Mouse (Mus musculus) naive thymus-derived CD4-positive, alpha-beta T cell, adult 2 months (primary cell): Measurements from ENCODE around the gene Nfe2l3.
A peak's percentile ranks its signal among the peaks of the same experiment; 100 is the strongest.
"Not testable (repeated sequence)": the region's sequence is repeated elsewhere in the genome, so short reads cannot be mapped to it uniquely, and the experiment has no call there.

ENCODE experiments used
- DNase-seq: peaks from one replicate; pipeline ENCODE4 v3.0.0-alpha.2; 2011; ENCODE audit warnings: low read depth

Nfe2l3 gene

DNA sequence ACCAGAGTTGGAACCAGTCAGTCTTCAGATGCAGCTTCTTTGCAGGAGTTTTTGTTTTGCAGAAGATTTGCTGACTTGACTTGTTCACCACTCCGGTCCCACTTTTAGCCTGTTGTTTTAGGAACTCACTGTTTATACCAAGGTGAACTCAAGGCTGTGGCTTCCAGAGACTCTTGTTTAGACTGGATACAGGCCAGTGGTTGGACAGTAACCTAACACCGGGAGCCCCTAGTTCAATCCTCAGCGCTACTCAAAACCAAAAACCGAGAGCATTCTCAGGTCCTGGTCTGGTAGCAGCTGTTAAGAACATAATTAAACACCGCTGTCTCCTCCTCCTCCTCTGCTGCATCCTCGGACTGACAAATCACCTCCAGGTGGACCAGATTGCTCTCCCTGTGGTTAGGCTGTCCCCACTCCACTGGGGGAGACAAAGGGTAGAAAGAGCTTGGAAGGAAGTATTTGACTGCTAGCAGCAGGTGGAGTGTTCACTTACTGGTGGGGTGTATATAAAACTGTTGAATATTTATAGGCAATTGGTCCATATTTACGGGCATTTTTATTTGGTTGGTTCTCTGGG, 20.5 kb downstream of the Nfe2l3 start:
- no peak for DNase-seq

DNA sequence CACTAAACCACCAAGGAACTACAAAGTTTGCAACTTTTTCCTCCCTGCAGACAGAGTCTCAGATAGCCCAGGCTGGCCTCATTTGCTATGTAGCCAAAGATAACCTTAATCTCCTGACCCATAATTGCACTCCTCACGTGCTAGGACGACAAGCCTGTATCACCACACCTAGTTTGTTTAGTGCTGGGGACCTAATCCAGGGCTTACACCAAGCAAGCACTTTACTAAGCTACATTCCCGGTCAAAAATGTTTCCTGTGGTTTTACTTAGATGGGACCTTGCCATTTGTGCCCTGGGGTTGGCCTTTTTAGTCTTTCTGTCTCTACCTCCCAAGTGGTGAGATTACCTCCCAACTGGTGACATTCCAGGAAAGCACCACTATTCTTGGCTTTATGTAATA, 22.5 kb downstream of the Nfe2l3 start:
- DNase-seq = no peak

- DNase-seq = no peak
These were observed 23.7 kb downstream of the Nfe2l3 start for GRCm38 (mm10) chr6:51456198-51456597.

GRCm38 (mm10) chr6:51457283-51457682, 24.8 kb downstream of the Nfe2l3 start:
- DNase-seq = no peak

GRCm38 (mm10) chr6:51457770-51458387, 25.4 kb downstream of the Nfe2l3 start:
- DNase-seq = no peak

DNA sequence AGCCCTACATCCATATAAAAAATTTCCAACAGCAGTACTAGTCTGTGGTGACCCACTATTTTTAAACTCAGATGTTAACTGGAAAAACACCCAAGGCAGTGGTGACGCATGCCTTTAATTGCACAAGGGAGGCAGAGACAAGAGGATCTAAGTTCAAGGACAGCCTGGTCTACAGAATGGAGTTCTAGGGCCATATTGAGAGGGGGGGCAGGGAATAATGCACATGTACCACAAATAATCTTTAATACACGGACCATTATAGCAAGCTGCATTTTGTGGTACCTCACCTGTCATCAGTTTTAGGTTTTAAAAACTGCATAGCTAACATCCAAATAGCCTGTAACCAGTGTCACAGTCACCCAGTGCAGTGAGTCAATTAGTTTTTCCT, 26.4 kb downstream of the Nfe2l3 start:
- peak; percentile 36 for DNase-seq

DNA sequence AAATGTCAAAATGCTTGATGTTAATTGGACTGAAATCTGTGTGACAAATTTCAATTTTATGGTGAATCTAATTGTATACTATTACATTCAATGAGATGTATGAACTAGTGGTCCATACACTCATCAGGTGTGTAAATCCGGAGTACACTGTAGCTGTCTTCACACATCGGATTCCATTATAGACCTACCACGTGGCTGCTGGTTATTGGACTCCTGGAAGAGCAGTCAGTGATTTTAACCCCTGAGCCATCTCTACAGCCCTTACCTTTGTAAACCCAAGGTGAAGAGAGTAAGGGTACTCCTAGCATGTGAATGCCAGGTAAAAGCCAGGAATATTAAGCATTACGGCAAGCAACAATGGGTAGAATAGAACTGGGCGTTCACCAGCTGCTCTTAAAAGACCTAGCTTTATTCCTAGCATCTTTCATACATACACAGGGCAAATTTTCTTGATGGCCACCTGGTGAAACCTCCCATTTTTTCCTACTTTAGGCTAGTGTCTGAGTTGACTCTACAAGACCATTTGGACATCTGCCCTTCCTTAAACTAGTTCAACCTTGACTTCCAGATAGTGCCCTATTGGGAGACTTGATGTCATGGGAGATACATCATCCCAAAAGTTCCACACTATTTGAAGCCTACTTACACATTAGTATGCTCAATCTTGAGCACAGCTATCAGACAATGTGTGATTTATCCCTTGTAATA, 27.0 kb downstream of the Nfe2l3 start:
- DNase-seq = peak; percentile 53

GRCm38 (mm10) chr6:51460021-51460360, 27.5 kb downstream of the Nfe2l3 start:
- peak; percentile 54 for DNase-seq

DNA sequence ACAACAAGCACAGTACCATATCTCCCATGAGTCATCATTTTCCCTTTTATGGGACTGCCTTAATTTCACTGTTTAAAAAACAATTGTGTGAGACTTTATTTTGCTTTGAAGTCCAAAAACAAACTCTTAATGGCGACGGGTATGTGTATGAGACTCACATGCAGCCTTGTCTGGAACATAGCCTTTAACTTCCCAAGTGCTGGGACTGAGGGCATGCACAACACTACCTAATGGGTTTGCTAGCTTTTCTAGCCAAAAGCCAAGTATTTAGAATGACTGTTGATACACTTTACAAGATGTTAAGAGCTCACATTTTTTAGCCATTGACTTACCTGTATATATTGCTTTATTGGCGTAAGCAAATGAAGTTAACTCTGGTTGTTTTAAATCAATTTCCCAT, 27.9 kb downstream of the Nfe2l3 start:
- peak; percentile 53 for DNase-seq

DNA sequence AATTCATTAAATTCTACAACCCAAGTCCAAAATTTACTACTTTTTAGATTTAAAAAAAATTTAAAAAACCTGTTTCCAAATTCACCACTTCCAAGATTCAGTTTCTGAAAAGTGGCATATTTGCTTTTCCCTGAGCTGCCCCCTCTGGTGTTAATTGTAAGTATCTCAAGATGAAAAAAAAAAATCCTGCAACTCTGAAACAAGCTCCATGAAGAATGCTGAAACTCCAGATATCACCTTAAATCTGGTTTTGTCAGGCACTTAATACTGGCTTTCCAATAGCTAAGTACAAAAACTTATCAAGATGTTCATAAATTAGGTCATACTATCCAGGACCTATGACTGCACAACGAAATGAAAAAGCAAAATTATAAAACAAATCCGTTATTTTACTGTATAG, 35.2 kb downstream of the Nfe2l3 start:
- DNase-seq = peak; percentile 46

GRCm38 (mm10) chr6:51468891-51469561, 36.6 kb downstream of the Nfe2l3 start:
- DNase-seq = peak; percentile 93

DNA sequence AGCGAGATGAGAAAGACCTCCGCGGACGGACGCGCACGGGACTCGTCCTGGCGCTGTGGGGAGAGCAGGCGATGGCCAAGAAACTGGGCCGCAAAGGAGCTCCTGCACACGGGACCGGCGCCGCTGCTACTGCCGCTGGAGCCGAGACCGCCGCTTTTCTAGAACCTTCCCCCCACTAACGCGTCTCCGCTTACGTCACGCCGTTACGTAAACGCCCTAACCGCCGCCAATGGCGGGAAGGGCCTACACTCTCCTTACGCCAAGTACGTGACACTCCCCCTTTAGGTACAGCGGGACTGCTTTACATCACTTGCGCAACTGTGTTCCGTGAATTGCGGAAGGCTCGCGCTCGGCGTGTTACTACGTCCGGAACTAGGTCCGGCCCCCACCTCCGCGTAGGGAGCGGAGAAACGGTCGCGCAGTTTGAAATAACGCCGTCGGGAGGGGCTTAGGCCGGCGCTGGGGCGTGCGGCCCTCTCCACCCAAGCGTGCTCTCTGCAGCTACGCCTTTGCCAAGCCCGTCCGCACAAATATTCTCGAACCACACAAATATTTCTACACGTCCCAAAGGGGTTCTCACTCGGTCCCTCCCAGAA, 37.3 kb downstream of the Nfe2l3 start, which contains the start of gene Hnrnpa2b1:
Gene Hnrnpa2b1 (minus strand): TSS at position 180 of the 596 bp plus-strand sequence.
- DNase-seq = peak; percentile 100

GRCm38 (mm10) chr6:51470311-51471178, 38.1 kb downstream of the Nfe2l3 start, which contains the start of gene Cbx3:
Gene Cbx3, plus strand, starts transcription at chr6:51470360.
- no peak for DNase-seq

DNA sequence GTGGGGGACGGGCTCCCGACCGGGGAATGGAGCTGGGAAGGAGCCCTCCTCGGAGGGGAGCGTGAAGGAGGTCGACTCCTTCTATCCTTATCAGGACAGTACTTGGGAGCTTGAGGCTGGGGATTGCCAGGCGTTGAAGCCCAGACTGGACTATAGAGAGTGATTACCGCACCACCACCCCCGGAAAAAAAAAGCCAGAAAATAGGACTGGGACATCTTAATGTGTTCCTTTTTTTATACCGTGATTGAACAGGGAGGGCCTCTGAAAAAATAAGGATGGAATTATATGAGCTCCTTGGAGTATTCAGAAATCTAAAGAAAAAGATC, 38.7 kb downstream of the Nfe2l3 start:
- no peak for DNase-seq

- DNase-seq = no peak
These were observed 39.3 kb downstream of the Nfe2l3 start for GRCm38 (mm10) chr6:51471782-51472181.

DNA sequence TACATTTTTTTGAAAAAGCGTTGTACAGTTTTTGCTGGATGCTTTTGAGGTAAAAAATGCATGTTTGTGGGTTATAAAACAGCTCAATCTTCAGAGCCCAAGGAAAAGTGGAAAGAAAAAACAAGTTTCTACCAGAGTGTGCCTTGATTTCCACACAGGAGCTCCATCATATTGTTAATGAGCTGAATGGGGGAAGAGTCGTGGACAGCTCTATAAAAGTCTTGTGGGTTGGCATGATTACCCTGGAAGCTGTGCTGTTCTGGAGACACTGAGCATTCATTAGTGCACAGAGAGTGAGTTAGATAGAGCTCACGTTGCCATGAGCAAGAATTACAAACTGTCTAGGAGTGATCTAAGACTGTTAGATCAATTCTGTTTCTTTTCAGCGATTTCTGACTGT, 39.7 kb downstream of the Nfe2l3 start:
- DNase-seq = no peak

DNA sequence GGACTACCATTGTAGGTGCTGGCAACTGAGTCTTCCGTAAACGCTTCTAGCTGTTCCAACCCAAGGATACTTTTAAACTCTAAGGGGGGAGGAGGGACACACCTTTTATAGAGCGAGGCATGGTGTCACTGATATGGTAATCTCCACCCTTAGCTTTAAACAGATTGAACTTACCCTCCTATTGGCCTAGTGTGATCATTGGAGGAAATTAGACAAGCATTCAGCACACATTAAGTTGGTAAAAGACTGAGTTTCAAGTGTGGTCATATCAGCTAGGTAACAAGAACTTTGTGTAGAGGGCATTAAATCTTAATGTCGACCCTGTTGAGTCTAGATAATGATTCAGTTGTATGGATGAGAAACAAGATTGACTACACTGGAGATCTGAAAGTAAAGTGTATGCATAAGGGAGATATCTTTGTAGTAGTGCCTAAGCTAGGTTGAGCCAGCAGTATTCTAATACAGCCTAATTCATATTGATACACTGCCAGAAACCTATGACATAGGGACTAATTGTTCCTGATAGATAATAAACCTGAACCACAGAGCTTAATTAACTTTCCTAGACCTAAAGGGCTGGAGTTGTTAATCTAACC, 46.8 kb downstream of the Nfe2l3 start:
- no peak for DNase-seq

DNA sequence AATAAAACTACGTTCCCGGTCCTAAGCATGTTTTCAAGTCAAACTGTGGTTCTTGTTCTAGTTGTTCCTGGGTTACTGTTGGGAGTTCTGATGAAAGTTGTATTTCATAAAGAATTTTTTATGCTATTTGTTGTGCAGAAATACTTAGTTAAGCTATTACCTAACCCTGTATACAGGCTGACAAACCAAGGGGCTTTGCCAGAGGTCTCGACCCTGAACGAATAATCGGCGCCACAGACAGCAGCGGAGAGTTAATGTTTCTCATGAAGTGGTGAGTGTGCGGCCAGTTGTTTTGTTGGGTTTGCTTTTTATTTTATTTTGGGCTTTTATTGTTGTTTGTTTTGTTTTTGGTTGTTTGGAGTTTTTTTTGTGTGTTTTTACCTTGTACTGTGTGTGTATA, 49.1 kb downstream of the Nfe2l3 start:
- no peak for DNase-seq

DNA sequence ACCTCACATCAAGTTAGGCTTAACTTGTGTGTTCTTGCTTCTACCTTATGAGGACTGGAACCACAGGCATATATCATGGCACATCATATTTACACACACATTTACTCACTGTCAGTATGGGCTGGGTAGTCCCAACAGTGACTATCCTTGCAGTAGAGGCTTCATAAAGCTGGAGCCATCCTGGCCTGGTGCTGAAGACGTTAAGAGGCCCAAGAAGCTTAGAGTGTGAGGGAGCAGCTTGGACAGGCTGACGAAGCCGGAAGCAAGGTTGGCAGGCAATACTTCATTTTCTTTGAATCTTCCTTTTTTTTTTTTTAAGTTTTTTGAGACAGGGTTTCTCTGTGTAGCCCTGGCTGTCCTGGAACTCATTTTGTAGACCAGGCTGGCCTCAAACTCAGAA, 51.4 kb downstream of the Nfe2l3 start:
- no peak for DNase-seq

GRCm38 (mm10) chr6:51484556-51484955, 52.1 kb downstream of the Nfe2l3 start:
- DNase-seq = not testable (repeated sequence)

- DNase-seq = no peak
These were observed 53.2 kb downstream of the Nfe2l3 start for GRCm38 (mm10) chr6:51485646-51486045.
